Mouse (Mus musculus): ENCODE measurements around the gene Gm5890.
"Not testable (repeated sequence)": the region's sequence is repeated elsewhere in the genome, so short reads cannot be mapped to it uniquely, and the experiment has no call there.

Gm5890 gene

DNA sequence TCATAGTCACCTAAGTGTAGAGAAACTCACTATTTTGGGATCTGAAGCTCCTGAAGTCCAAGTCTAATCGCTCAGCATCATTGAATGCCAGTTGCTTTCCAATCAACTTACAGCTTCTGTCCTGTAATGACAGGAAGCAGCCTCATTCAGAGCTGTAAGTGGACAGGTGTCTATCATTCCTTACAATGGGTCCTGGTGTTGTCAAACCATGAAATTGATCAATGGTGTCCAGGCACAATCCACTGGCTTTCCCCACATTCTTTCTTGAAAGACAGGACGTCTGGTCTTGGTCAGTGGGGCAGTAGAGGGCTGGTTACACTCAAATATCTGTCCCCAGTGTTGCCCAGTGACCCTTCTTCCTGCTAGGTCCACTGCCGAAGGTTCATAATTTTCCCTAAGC lies at the start of gene Gm5890:
TSS of gene Gm5890 (minus strand) at position 101 of the 400 bp plus-strand sequence.
- DNase-seq (ENCODE audit: low spot score in 2 of 2): not testable (repeated sequence)

DNA sequence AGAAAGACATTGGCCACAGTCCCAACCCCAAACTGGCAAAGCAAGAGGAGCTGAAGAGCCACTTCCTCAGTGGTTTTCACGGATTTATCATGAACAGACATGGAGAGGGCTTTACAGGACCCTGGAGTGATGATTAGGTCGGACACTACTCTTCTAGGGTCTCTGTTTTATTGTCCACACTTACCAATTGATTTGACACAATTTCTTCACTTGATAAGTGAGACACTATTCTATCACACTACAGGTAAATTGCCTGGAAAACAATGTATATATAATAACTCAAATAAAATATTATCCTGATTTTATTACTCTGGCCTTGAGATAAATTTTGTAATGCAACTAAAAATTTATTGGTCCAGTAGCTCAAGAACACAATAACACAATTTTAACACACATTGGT lies 28.9 kb downstream of the Gm5890 start, which contains the start of gene Gm4498:
TSS of gene Gm4498 (minus strand) at position 101 of the 400 bp plus-strand sequence.
- not testable (repeated sequence) for DNase-seq (ENCODE audit: low spot score in 2 of 2)
